Mouse (Mus musculus): ENCODE measurements around the gene Hoxd9. TPM values are rescaled to one million over a fixed set of nuclear protein-coding genes. Genes with fewer than 3 reads are reported as not detected.
A peak's percentile ranks its signal among the peaks of the same experiment; 100 is the strongest.

The Hoxd9 gene
- polyA plus RNA-seq, 1 experiment from 2014 or later = 42.7 TPM

DNA sequence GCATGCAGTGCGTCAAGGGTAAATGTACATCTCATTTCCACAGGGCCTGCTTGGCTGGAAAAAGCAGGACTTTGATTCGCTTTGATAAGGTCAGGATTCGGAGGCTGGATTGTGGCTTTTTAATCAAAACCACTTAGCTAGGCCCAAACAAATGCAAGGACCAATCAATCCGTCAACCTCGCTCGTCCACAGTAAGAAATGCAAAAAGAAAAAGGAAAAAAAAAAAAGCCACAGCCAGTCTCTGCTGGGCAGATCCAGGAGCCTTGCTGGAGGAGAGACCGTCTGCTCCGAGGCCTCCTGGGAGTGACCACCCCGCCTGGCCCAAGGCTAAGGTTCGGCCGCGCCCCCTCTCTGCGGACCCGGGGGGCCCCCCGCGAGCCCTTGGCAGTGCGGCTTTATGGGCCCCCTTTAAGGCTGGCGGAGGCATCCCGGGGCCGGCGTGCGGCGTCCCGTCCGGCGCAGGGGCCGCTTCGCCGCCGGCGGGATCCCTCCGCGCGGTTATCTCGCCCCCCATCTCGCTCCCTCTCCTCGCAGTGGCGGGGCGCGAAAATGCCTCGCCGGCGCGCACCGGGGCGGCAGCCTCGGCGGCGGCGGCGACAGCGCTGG lies 7.0 kb downstream of the Hoxd9 start, which contains the start of gene Hoxd8:
Gene Hoxd8, plus strand, starts transcription at position 223 of the 606 bp plus-strand sequence.
- Histone ChIP-seq H3K27ac (replicated peaks) (peak within 1 kb of the TSS; percentile 100), H3K4me2 (peak within 1 kb of the TSS; percentile 69), H3K4me3 (peak within 1 kb of the TSS; percentile 81), H3K36me3 (no peaks in the 10 kb centered on the region), H3K9ac (peak within 1 kb of the TSS; percentile 100), H3K9me3 (no peaks in the 10 kb centered on the region), H3K27me3 (peaks cover 22% of the 10 kb centered on the region), H3K4me1 (replicated peaks) (peaks cover 65% of the 10 kb centered on the region)
- ATAC-seq (ENCODE audit: low read depth) = peak; percentile 42
- WGBS = under 1% methylated on average over 18 of the region's 52 CpGs

DNA sequence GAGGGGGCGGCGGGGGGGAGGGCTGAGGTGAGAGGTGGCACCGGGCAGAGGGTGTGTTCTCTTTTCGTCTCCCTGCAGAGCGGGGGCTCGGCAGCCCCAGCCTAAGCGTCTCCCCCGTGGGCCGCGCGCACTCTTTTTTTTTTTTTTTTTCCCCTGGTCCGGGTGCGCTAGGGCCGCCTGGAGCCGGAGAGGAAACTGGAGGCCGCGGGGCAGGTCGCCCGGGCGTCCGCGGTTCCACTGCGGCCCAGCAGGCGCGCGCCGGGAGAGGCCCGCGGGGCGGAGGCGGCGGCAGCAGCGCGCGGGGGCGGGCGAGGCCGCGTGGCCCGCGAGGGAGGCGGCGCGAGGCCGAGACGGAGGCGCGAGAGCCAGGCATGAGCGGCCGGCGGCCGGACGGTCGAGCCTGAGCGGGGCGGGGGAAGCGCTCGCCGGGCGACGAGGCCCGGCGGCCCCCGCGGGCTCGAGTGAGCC lies 7.5 kb downstream of the Hoxd9 start:
- no peaks in the 10 kb centered on the region for H3K9me3 ChIP-seq
- H3K36me3 ChIP-seq = no peaks in the 10 kb centered on the region
- H3K27ac ChIP-seq (replicated peaks) = peak overlapping the region; percentile 100
- peak overlapping the region; percentile 69 for H3K4me2 ChIP-seq
- peaks cover 65% of the 10 kb centered on the region for H3K4me1 ChIP-seq (replicated peaks)
- H3K4me3 ChIP-seq = peak overlapping the region; percentile 81
- WGBS = 2% methylated on average over 21 of the region's 66 CpGs
- peak overlapping the region; percentile 100 for H3K9ac ChIP-seq
- peaks cover 17% of the 10 kb centered on the region for H3K27me3 ChIP-seq
- ATAC-seq (ENCODE audit: low read depth) = peak; percentile 38

DNA sequence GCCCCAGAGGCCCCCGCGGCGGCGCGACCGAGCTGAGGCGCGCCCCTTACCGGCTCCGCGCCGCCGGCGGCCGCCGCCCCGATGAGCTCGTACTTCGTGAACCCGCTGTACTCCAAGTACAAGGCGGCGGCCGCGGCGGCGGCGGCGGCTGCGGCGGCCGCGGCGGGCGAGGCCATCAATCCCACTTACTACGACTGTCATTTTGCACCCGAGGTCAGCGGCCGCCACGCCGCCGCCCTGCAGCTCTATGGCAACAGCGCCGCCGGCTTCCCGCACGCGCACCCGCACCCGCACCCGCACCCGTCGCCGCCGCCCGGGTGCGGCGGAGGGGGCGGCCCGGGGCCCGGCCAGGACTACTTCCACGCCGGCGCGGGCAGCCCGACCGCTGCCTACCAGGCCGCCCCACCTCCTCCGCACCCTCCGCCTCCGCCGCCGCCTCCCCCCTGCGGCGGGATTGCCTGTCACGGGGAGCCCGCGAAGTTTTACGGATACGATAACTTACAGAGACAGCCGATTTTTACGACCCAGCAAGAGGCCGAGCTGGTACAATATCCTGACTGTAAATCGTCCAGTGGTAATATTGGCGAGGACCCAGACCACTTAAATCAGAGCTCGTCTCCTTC lies 8.1 kb downstream of the Hoxd9 start:
- Histone ChIP-seq H3K27ac (replicated peaks) (peak overlapping the region; percentile 100), H3K9ac (peak overlapping the region; percentile 100), H3K27me3 (peaks cover 12% of the 10 kb centered on the region), H3K4me2 (peak overlapping the region; percentile 69), H3K4me3 (peak overlapping the region; percentile 81), H3K9me3 (no peaks in the 10 kb centered on the region), H3K4me1 (replicated peaks) (peaks cover 65% of the 10 kb centered on the region), H3K36me3 (no peaks in the 10 kb centered on the region)
- under 1% methylated on average over 60 of the region's 85 CpGs for WGBS
- peak; percentile 60 for ATAC-seq (ENCODE audit: low read depth)

DNA sequence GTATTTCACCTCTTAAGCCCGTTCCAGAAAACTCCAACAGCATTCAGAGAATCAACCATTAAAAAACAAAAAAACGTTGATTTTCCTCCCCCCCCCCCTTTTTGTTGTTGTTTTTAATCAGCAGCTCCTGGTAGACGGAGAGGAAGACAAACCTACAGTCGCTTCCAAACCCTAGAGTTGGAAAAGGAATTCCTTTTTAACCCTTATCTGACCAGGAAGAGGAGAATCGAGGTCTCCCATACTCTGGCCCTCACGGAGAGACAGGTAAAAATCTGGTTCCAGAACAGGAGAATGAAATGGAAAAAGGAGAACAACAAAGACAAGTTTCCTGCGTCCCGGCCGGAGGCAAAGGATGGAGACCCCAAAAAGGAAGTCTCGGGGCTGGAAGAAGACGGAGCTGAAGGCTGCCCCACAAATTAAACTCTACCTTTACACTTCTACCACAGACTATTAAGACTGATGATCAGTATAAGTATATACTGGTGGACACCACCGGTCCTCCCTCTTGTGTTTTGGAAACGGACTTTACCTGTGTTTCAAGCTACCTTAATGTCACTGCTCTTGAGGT lies 8.9 kb downstream of the Hoxd9 start:
- no peak for ATAC-seq (ENCODE audit: low read depth)
- peak overlapping the region; percentile 69 for H3K4me2 ChIP-seq
- WGBS = 1% methylated on average over 13 of the region's 13 CpGs
- no peaks in the 10 kb centered on the region for H3K9me3 ChIP-seq
- peak overlapping the region; percentile 100 for H3K27ac ChIP-seq (replicated peaks)
- H3K9ac ChIP-seq = peak overlapping the region; percentile 100
- H3K27me3 ChIP-seq = peaks cover 3% of the 10 kb centered on the region
- H3K4me1 ChIP-seq (replicated peaks) = peaks cover 61% of the 10 kb centered on the region
- peak overlapping the region; percentile 81 for H3K4me3 ChIP-seq
- H3K36me3 ChIP-seq = no peaks in the 10 kb centered on the region

DNA sequence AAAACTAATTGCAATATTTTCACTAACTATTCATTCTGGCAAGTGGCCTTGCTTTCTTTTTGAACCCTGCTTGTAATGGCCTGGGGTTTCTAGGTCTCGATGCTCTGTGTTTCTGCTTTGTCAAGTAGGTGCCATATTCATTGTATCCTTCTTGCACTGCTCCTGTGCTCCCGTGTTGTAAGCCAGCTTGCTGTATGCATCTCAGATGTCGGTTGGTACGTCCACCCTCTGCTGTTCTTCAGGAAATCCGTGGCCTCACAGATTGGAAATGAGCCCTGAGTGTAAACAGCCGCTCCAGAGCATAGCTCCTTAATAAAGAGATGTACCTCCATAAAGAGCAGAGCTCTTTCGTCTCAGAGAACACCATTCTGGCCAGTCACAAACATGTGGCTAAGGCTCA lies 10.1 kb downstream of the Hoxd9 start:
- Histone ChIP-seq H3K9me3 (no peaks in the 10 kb centered on the region), H3K4me2 (peak overlapping the region; percentile 69), H3K4me1 (replicated peaks) (peaks cover 59% of the 10 kb centered on the region), H3K9ac (peak overlapping the region; percentile 100), H3K27me3 (no peaks in the 10 kb centered on the region; the same call in 1 of the 2 replicates), H3K36me3 (no peaks in the 10 kb centered on the region), H3K27ac (replicated peaks) (peak overlapping the region; percentile 83), H3K4me3 (peak overlapping the region; percentile 81)
- 9% methylated on average over 7 of the region's 7 CpGs for WGBS
- no peak for ATAC-seq (ENCODE audit: low read depth)

DNA sequence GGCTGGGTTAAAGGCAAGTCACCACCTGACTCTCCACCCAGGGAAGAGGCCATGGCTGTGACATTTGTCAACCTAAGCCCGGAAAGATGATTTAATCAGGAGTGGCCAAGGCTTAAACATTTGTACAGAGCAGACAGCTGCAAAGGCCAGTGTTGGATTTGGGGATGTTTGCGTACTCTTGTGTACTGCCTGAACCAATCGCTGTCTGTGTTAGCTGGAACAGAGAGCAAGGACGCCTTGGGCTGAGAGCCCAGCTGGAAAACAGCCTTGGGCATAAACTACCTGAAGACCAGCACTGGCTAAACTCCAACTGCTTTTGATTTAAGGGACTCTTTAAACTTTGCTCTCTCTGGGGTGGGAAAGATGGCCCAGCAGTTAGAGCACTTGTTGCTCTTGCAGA lies 11.1 kb downstream of the Hoxd9 start:
- Histone ChIP-seq H3K27ac (replicated peaks) (peak overlapping the region; percentile 100), H3K9me3 (no peaks in the 10 kb centered on the region), H3K4me3 (peak overlapping the region; percentile 81), H3K4me2 (peak overlapping the region; percentile 69), H3K27me3 (no peaks in the 10 kb centered on the region), H3K36me3 (no peaks in the 10 kb centered on the region), H3K4me1 (replicated peaks) (peaks cover 53% of the 10 kb centered on the region), H3K9ac (peak overlapping the region; percentile 100)
- 13% methylated on average over 4 of the region's 4 CpGs for WGBS
- no peak for ATAC-seq (ENCODE audit: low read depth)

DNA sequence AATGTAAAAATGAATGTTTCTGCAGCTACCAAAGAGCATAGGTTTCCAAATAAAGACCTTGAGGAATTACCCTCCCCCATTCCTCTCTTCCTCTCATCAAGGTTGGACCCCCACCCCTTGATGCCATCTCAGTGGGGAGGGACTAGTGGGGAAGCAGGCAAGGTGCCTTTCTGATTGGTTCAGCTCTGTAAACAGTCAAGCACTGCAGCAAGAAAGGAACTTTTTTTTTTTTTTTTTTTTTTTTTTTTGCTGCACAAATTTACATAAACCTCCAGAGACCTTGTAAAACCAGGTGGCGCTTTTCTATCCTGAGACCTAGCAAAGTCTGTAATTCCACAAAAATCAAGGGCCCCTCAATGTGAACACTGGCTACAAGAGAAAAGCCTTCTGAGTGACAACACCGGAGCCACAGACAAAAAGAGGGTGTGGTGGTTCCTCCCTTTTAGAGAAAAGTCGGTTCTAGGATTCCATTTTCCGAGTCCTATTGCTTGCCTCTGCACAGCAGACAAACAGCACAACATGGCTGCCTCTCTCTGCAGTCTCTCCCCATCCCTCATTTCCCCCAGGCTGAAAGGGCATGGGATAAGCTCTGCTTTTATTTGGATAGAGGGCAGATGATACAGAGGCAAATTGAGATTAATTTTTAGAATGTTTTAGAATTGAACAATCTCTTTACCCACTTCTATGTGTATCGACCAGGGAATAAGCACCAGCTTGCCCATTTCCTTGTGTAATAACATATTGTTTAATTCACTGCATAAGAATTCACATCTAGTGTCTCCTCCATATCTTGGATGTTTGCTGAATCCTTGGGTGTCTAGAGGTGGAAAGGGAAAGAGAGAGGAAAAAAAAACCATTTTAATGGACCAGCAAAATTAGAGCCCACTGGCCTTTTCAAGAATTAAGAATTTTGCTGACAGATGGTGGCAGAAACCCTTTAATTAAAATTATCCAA lies 12.2 kb downstream of the Hoxd9 start:
- Histone ChIP-seq H3K9ac (peak overlapping the region; percentile 100), H3K4me1 (replicated peaks) (peaks cover 46% of the 10 kb centered on the region), H3K4me3 (peak overlapping the region; percentile 99), H3K9me3 (no peaks in the 10 kb centered on the region), H3K36me3 (no peaks in the 10 kb centered on the region), H3K4me2 (peak overlapping the region; percentile 69), H3K27me3 (no peaks in the 10 kb centered on the region), H3K27ac (replicated peaks) (peak overlapping the region; percentile 100)
- ATAC-seq (ENCODE audit: low read depth) = no peak
- WGBS = 3% methylated on average over 5 of the region's 5 CpGs

DNA sequence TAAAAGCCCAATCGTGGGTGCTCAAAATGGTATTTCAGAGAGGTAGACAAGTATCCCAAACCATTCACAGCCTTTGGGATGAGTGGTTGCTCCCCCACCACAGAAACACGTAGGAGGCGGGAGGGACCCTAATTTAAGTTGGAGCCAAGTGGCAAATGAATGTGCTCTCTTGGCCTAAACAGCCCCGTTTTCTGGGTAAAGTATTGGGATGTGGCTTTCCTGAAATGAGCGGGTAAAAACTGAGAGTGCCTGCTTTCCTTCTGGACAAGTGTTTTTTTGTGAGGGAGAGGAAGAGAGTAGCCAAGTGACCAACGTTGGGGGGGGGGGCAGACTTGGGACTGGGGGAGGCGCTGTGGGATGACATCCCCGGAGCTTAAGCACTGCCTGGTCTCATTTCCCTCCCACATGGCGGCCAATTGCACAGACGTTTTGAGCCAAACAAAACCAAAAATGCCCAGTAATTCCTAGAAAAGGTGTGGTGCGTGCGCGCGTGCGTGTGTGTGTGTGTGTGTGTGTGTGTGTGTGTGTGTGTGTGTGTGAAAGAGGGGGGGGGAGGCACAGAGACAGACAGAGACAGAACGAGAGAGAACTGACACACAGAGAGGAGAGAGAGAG lies 13.5 kb downstream of the Hoxd9 start:
- Histone ChIP-seq H3K4me2 (peak overlapping the region; percentile 69), H3K9ac (peak overlapping the region; percentile 100), H3K27ac (replicated peaks) (peak overlapping the region; percentile 100), H3K36me3 (no peaks in the 10 kb centered on the region), H3K27me3 (no peaks in the 10 kb centered on the region), H3K4me1 (replicated peaks) (peaks cover 58% of the 10 kb centered on the region), H3K4me3 (peak overlapping the region; percentile 99), H3K9me3 (no peaks in the 10 kb centered on the region)
- ATAC-seq (ENCODE audit: low read depth) = no peak
- 1% methylated on average over 16 of the region's 16 CpGs for WGBS

DNA sequence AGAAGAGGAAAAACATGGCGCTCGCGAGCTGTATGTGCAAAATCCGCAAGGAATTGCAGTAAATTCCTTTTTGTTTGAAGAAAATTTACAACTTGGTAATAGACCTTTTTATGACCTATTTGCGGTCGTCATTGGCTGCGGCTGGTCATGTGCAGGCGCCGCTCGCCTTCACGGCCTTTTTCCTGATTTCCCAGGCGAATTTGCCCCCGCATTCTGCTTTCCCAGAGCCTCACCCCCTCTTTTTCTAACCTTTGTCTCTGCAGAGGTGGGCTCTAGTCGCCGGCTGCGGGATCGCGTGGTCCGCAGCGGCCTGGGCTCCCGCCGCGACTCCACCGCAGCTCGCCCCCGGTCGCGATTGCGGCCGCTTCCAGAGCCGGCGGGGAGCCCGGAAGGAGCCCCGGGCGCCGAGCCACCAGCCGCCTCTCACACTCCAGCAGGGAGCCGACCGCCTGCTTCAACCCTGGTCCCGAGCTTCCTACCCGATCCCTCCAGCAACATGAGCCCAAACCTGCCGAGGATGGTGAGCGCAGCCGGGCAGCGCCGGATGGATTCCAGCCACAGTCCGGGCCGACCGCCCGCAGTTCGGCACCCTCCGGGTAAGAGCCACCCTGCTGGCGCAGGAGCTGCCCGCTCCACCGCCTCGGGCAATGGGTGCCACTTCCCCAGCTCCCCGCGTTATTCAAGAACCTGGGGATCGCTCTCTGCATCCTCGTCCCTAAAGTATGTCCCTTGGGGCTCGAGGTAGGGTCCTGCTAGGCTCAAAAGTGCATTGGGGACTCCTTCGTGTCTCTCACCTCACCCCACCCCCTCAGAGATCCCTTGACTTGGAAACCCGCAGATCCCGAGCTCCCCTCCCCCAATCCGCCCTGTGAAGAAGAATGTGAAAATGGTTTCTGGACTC lies 14.4 kb downstream of the Hoxd9 start, which contains the start of the genes Hoxd3 and Hoxd4:
Gene Hoxd3, plus strand, starts transcription at position 207 of the 901 bp plus-strand sequence.
Gene Hoxd4, plus strand, starts transcription at position 209 of the 901 bp plus-strand sequence.
- peak within 1 kb of the TSS; percentile 69 for H3K4me2 ChIP-seq
- H3K9ac ChIP-seq = peak within 1 kb of the TSS; percentile 100
- no peaks in the 10 kb centered on the region for H3K36me3 ChIP-seq
- WGBS = under 1% methylated on average over 65 of the region's 65 CpGs
- H3K27me3 ChIP-seq = no peaks in the 10 kb centered on the region
- ATAC-seq (ENCODE audit: low read depth) = peak; percentile 71
- peak within 1 kb of the TSS; percentile 100 for H3K27ac ChIP-seq (replicated peaks)
- H3K4me1 ChIP-seq (replicated peaks) = peaks cover 62% of the 10 kb centered on the region
- H3K4me3 ChIP-seq = peak within 1 kb of the TSS; percentile 99
- H3K9me3 ChIP-seq = no peaks in the 10 kb centered on the region

DNA sequence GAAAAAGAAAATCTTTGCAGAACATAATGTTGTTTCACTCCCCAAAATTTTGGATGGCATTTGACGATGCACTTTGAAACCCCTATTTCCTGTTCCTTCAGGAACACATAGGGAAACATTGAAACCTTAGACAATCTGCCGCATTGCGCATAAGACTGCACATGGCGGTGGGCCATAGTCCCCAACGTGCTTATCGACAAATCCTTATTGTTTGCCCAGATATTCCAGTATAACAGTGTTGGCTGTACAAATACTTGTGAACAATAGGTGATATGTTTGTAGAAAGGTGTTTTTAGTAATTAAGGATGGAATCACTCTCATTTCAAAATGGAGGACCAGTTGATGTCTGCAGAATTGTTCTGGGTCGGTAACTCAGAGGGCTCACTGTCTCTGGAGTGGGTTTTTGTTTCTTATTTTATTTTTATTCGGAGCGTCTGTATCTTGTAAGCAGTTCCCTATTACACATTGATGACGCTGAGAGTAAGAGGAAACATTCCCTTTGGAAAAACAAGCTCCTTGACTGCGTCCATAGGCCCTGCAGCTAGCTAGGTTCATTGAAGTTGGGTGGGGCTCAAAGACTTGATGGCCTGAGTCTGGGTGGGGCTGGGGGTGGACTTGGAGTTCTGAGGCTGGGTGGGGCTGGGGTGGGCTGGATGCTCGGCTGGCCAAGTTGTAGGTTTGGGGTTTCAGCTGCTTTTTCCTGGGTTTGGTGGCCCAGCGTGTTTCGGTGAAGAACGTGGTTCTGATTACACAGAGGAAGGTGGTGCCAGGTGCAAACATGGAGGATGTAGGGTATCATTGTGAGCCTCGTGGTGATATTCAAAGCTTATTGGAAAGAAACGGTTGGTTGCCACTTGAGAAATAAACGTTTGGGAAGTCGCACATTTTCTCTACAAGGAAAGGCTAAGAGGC lies 16.0 kb downstream of the Hoxd9 start:
- peak overlapping the region; percentile 100 for H3K27ac ChIP-seq (replicated peaks)
- H3K9ac ChIP-seq = peak overlapping the region; percentile 100
- peak overlapping the region; percentile 99 for H3K4me3 ChIP-seq
- H3K9me3 ChIP-seq = no peaks in the 10 kb centered on the region
- no peaks in the 10 kb centered on the region for H3K36me3 ChIP-seq
- 4% methylated on average over 19 of the region's 19 CpGs for WGBS
- H3K27me3 ChIP-seq = no peaks in the 10 kb centered on the region
- H3K4me2 ChIP-seq = peak overlapping the region; percentile 69
- H3K4me1 ChIP-seq (replicated peaks) = peaks cover 64% of the 10 kb centered on the region
- no peak for ATAC-seq (ENCODE audit: low read depth)

Data from neural tube, embryonic 13.5 days (tissue).